Mouse (Mus musculus) urinary bladder, postnatal 25 days (tissue): ENCODE measurements around the gene Ipo7.
"Not testable (repeated sequence)": the region's sequence is repeated elsewhere in the genome, so short reads cannot be mapped to it uniquely, and the experiment has no call there.

Source experiments
- DNase-seq: peaks from one replicate; pipeline ENCODE4 v3.0.0; 2022; ENCODE audit warnings: low spot score

Gene Ipo7

GRCm38 (mm10) chr7:110018117-110018630 lies at the start of gene Ipo7:
TSS of gene Ipo7 (plus strand) at chr7:110018274.
- peak; percentile 86 for DNase-seq

- peak; percentile 27 for DNase-seq
These were observed 49.1 kb upstream of the Ipo7 start for GRCm38 (mm10) chr7:109968924-109969450.

DNA sequence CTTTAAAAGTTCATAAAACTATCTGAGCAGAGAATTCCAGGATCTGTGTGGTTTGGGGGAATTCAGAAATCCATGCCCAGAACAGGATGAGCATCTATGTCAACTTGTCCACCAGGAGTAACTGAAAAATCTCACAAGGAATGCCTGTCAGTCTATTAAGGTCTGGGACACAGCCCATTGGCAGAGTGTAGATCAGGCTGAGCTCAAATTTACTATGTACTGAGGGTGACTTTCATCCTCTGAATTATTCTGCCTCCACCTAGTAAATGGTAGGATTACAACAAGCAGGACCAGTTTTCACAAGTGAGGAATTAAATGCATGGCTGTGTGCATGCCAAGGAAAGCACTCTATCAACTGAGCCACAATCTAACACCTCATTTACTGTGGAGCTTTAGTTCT lies 48.5 kb upstream of the Ipo7 start:
- no peak for DNase-seq

DNA sequence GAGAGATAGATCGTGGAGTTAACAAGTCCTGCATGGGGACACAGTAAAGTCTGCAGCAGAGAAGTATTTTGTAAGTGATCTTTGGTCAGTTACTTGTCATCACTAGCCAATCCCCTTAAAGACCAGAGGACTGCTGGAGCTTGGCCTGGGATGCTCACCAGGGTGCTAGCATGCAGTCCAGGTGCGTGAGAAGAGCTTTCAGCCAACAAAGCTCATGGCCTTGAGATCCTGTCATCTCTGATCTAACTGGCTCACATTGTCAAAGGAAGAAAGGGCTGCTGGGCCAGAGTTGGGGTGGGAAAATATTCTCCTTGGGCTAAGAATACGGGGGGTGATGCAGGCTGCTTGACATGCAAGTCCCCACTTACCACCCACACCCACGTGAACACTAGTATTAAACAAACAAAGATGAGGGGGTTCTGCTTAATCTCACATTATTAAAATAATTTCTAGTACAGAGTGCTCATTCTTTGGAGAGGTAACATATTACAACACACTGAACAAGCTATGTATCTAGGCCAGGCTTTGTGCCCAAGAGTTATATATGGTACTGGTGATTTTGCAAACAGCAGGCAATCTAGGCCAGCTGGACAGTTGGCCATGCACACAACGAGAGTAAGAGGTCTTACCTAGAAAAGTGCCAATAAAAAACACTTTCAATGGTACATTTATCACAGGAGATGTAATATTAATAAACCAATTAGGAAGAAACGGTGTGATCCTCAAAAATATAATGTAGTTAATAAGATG lies 41.9 kb upstream of the Ipo7 start:
- DNase-seq: no peak

DNA sequence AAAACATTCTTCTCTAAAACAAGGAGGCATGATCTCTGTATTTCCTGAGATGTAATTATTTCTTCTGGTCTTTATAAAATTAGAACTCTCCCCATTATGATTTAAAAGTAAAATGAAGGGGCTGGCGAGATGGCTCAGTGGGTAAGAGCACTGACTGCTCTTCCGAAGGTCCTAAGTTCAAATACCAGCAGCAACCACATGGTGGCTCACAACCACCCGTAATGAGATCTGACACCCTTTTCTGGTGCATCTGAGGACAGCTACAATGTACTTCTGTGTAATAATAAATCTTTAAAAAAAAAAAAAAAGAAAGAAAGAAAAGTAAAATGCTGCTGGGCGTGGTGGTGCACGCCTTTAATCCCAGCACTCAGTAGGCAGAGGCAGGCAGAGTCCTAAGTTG lies 40.9 kb upstream of the Ipo7 start:
- not testable (repeated sequence) for DNase-seq

- DNase-seq: not testable (repeated sequence)
These were observed 33.5 kb upstream of the Ipo7 start for GRCm38 (mm10) chr7:109984608-109985007.

DNA sequence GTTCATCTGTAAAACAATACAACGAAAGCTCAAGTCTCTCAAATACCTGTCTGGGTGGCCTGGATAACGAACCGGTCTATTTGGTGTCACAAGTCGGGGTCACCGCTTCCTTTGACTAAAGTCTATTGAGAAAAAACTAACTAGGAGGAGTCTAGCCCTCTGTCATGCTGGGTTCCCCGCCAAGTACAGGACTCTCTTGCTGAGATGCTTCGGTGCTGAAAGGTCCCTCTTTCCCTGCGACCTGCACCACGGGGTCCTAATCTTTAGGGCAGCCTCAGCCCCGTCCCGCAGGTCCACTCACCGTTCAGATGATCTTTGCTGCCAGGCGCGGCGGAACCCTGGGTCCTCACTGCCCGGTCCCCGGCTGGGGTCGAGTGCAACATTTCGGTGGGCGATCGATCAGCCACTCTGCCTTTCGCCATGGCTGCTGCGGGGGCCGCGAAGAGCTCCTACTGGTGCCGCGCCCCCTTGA lies 32.4 kb upstream of the Ipo7 start:
- DNase-seq: no peak

- peak; percentile 99 for DNase-seq
These were observed 31.9 kb upstream of the Ipo7 start for GRCm38 (mm10) chr7:109986133-109986669.

DNA sequence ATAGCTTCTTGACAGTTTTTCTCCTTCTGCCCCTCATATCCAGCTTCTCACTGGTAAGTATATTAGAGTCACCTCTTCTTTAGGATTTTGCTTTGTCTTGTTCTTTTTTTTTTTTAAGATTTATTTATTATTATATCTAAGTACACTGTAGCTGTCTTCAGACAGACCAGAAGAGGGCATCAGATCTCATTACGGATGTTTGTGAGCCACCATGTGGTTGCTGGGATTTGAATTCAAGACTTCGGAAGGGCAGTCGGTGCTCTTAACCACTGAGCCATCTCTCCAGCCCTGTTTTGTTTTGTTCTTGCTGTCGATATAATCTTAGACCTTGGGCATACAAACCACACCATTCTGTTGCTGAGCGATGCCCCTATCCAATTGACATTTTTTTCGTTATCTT lies 31.3 kb upstream of the Ipo7 start, which contains the start of gene Tmem41b:
Tmem41b (minus strand) TSS at position 155 of the 400 bp plus-strand sequence.
- not testable (repeated sequence) for DNase-seq

GRCm38 (mm10) chr7:109991286-109991685 lies 26.8 kb upstream of the Ipo7 start:
- DNase-seq: no peak

DNA sequence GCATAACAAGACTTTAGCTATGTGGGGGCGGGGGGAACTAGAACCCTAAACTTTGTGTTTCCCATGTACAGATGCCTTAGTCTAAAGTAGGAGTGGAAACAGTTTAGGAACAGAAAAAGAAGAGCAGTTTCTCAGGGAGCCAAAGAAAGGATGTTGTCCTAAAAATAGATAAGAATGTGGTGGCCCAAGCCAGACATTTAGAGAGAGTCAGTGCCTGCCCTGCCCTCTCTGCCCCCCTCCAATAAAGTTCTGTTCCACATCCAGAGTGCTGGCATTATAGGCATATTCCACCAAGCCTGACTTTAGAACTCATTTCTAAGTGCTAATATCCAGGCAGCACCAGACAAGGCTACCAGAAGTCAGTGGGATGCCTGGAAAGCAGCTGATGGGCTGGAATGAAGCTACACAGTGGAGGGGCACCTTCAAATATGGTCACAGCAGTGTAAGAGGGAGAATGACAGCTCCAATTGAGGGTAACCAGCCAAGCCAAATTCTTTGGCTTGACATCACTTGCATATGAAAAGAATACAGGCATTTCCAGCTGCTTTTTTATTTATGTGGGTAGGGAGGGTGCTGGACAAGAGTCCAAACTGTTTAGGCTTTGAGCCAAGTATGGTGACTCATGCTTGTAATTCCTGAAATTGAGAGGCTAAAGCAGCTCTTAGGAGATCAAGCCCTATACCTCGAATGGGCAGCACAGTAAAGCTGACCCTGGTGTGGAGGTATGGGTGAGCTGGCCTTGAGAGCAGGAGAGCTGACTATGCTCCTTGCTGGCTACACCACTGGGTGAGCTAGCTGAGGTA lies 24.7 kb upstream of the Ipo7 start:
- peak; percentile 52 for DNase-seq

GRCm38 (mm10) chr7:109998388-109998787 lies 19.7 kb upstream of the Ipo7 start:
- DNase-seq: no peak

DNA sequence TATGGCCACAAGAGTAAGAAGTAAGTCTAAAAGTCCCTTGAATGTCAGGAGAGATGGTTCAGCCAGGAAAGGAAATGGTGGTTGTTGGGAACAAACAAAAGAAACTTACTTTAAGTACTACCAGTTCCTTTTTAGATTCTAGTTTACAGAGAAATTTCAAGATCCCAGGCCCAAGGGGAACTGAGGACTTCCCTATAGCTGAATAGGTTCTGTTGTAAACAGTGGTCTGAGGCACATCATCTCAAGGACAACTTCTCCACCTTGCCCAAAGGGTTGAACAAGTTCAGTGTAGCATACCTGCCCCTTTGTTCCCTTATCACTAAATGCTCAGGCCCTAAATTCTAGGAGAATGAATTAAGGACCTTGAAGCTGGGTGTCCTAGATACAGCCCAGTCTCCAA lies 16.0 kb upstream of the Ipo7 start:
- DNase-seq: no peak

DNA sequence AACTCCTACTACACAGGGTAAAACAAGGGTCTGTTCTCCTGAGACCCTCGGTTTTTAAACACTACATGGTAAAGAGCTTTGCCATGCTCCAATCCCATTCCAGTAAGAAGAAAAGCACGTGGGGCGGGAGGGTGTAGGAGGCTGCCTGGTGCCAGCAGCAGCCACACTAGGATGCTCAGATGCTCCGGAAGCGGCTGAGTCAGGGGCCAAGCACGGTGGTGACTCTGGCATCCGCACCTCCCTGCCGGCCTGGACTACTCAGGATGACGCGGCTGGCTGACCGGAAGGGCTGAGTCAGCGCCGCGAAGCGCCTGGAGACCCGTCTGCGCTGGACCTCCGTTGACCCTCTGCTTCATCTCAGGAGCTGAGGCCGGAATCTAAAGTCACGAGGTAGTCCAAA lies 15.1 kb upstream of the Ipo7 start:
- peak; percentile 50 for DNase-seq

- DNase-seq: no peak
These were observed 12.1 kb upstream of the Ipo7 start for GRCm38 (mm10) chr7:110005976-110006375.

- DNase-seq: no peak
These were observed 11.4 kb upstream of the Ipo7 start for GRCm38 (mm10) chr7:110006471-110007195.

DNA sequence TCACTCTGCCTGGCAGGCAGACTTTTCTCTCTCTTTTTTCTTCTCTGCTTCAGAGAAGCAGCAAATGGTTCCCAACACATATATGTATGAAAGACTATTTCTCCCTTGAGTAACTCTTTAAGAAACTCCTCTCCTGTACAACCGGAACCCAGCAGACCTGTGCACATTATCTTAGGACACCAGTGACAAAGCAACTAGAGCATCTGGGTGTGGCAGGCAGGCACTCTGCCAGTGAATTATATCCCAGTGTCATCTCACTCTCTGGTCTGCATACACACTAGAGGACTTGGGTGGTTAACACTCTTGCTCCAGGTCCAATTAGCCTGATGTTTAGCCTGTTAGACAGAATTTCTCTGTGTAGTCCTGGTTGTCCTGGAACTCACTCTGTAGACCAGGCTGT lies 9.6 kb upstream of the Ipo7 start:
- no peak for DNase-seq

DNA sequence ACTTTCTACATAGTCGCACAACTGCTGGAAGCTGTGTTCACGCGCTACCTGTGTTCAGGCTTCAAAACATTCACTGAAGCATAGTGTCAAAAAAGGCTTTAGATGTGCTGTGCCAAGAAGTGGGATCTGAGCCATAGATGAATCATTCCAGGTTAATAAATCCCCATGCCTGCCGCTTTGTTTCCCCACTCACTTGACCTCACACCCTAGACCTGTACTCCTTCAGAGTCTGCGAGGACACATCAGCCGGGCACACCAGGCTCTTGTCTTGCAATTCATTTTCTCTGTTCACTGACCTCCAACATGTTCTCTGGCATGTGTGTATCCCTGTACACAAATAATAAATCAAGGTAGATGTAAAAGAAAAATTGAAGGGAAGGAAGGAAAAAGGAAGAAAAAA lies 9.0 kb upstream of the Ipo7 start:
- DNase-seq: no peak

DNA sequence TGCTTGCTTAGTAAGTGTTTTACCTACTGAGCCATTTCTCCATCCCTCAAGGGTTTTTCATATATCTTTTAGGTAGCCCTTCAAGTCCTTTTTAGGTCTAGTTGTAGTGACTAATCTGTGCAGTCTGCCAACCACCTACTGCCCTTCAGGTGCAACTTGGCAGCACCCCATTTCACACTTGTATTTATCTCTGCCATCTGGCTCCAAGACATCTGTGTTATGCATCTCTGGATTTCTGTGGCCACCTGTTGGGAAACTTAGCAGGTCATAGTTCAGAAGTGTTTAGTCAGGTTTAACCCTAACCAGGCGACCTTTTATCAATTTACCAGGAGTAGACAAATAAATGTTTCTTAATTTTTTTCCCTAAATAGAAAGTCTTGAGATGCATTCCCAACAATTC lies 6.7 kb upstream of the Ipo7 start:
- no peak for DNase-seq

GRCm38 (mm10) chr7:110014272-110014671 lies 3.8 kb upstream of the Ipo7 start:
- no peak for DNase-seq

- peak; percentile 66 for DNase-seq
These were observed 783 bp downstream of the Ipo7 start for GRCm38 (mm10) chr7:110018631-110019482.
